Mouse (Mus musculus) frontal cortex, postnatal 10 days (tissue): ENCODE data around the gene Rhd.
"Not testable (repeated sequence)": the region's sequence is repeated elsewhere in the genome, so short reads cannot be mapped to it uniquely, and the experiment has no call there.

ENCODE experiments used
- DNase-seq, 2 experiments: peaks; one replicate each; pipeline ENCODE4 v3.0.0; 2022; ENCODE audit warnings: low spot score in 2 of 2, mixed read lengths in 1 of 2

Rhd gene

GRCm38 (mm10) chr4:134911406-134911805 lies 47.1 kb downstream of the Rhd start:
- DNase-seq = not testable (repeated sequence)

- DNase-seq = peak in 1 of 2 experiments; percentile 50
Measured at GRCm38 (mm10) chr4:134913413-134913812, 49.1 kb downstream of the Rhd start.

GRCm38 (mm10) chr4:134914122-134914863 lies 50.0 kb downstream of the Rhd start:
- DNase-seq = peak in 1 of 2 experiments; percentile 37

GRCm38 (mm10) chr4:134914864-134915209 lies 50.5 kb downstream of the Rhd start, which contains the start of gene Tmem50a:
Gene Tmem50a (minus strand): TSS chr4:134915024.
- peak; percentile 87 to 88 for DNase-seq

- DNase-seq = no peak
Measured at GRCm38 (mm10) chr4:134915223-134916050, 51.1 kb downstream of the Rhd start.

- DNase-seq = no peak
Measured at GRCm38 (mm10) chr4:134917194-134917593, 52.9 kb downstream of the Rhd start.

- no peak for DNase-seq
Measured at GRCm38 (mm10) chr4:134918381-134918780, 54.0 kb downstream of the Rhd start.

- DNase-seq = no peak
Measured at GRCm38 (mm10) chr4:134919733-134920540, 55.6 kb downstream of the Rhd start.

- no peak for DNase-seq
Measured at GRCm38 (mm10) chr4:134920631-134921030, 56.3 kb downstream of the Rhd start.

- no peak for DNase-seq
Measured at GRCm38 (mm10) chr4:134921703-134922102, 57.4 kb downstream of the Rhd start.

GRCm38 (mm10) chr4:134922111-134922924 lies 58.0 kb downstream of the Rhd start:
- no peak for DNase-seq

GRCm38 (mm10) chr4:134922925-134923244 lies 58.5 kb downstream of the Rhd start:
- peak; percentile 60 to 65 for DNase-seq

- DNase-seq = peak; percentile 97 to 98
Measured at GRCm38 (mm10) chr4:134923258-134924018, 59.1 kb downstream of the Rhd start, which contains the start of gene Rsrp1. Gene Rsrp1 (plus strand): TSS chr4:134923592.

- DNase-seq = peak in 1 of 2 experiments; percentile 48
Measured at GRCm38 (mm10) chr4:134924019-134924741, 59.8 kb downstream of the Rhd start.

- DNase-seq = no peak
Measured at GRCm38 (mm10) chr4:134925206-134925605, 60.9 kb downstream of the Rhd start.

- no peak for DNase-seq
Measured at GRCm38 (mm10) chr4:134927815-134928463, 63.6 kb downstream of the Rhd start.

- DNase-seq = no peak
Measured at GRCm38 (mm10) chr4:134928464-134928836, 64.1 kb downstream of the Rhd start.

GRCm38 (mm10) chr4:134929536-134929935 lies 65.2 kb downstream of the Rhd start:
- DNase-seq = no peak

GRCm38 (mm10) chr4:134930190-134930589 lies 65.9 kb downstream of the Rhd start:
- DNase-seq = no peak
